Mouse (Mus musculus) ES-E14 (cell line): ENCODE data around the gene Olfr1410.

Source experiments
- HCFC1 ChIP-seq: IDR thresholded peaks from 2 replicates; pipeline ENCODE4 v1.6.1; 2012; ENCODE audit warnings: low read length, inconsistent platforms, borderline replicate concordance; ENCODE audit not compliant: insufficient read depth
- MAFK ChIP-seq: IDR thresholded peaks from 2 replicates; pipeline ENCODE4 v1.6.1; 2014; ENCODE audit warnings: mild to moderate bottlenecking, low read depth, low read length, inconsistent platforms; ENCODE audit not compliant: insufficient read depth
- ZC3H11A ChIP-seq: IDR thresholded peaks from 2 replicates; pipeline ENCODE4 v1.6.1; 2012; ENCODE audit warnings: low read depth, mild to moderate bottlenecking, inconsistent platforms, low read length, borderline replicate concordance
- ZNF384 ChIP-seq: IDR thresholded peaks from 2 replicates; pipeline ENCODE4 v1.6.1; 2012; ENCODE audit warnings: low read depth, low read length, inconsistent platforms

- TF ChIP-seq HCFC1, result no peak
- no peak for TF ChIP-seq ZNF384
- TF ChIP-seq MAFK, result no peak
- no peak for TF ChIP-seq ZC3H11A
These were observed 29.5 kb downstream of the Olfr1410 start for GRCm38 (mm10) chr1:92634976-92635599.
